Mouse (Mus musculus): Measurements from ENCODE around the gene Map1lc3b. TPM values are rescaled to one million over a fixed set of nuclear protein-coding genes. Genes with fewer than 3 reads are reported as not detected.

Gene Map1lc3b
- polyA plus RNA-seq, 1 experiment = 82.2 TPM

DNA sequence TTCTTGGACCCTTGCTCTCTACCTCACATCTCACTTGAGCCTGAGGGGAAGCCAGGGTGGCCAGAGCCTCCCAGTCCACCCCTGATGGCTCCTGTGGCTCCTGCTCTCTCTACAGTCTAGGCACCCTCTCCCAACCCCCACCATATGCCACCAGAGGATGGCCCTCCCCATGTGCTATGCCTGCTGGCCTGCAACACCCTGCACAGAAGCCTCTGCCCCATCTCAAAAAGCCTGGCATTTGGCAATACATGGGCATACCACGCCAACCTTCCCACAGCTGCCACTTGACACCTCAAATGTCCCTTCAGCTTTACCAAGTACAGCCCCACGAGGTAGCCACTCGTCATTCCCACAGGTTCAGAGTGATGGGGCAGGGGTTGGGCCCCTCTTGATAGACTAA lies 52.6 kb downstream of the Map1lc3b start:
- H3K27me3 ChIP-seq (ENCODE audit: control insufficient read depth, insufficient read depth, low read length) = no peaks in the 10 kb centered on the region
- no peak overlapping the region for H3K27ac ChIP-seq (ENCODE audit: insufficient read depth, low read depth, low read length)
- no peaks in the 10 kb centered on the region for H3K36me3 ChIP-seq (ENCODE audit: control insufficient read depth, insufficient read depth, low read length)
- H3K4me3 ChIP-seq (ENCODE audit: low read depth, low read length) = no peak overlapping the region
- WGBS = 75% methylated on average over 3 of the region's 3 CpGs
- TF ChIP-seq POLR2A (IDR thresholded peaks at IDR 0.05; ENCODE audit: low read depth, low read length) (no peak), CTCF (IDR thresholded peaks at IDR 0.05; ENCODE audit: extremely low read depth, insufficient read length, insufficient replicate concordance, low read depth, low read length) (no peak)
- peaks cover 11% of the 10 kb centered on the region for H3K4me1 ChIP-seq (ENCODE audit: control insufficient read depth, insufficient read depth, insufficient read length, low read length)

- peaks cover 17% of the 10 kb centered on the region for H3K4me1 ChIP-seq (ENCODE audit: control insufficient read depth, insufficient read depth, insufficient read length, low read length)
- TF ChIP-seq CTCF (IDR thresholded peaks at IDR 0.05; ENCODE audit: extremely low read depth, insufficient read length, insufficient replicate concordance, low read depth, low read length) = no peak
- TF ChIP-seq POLR2A (IDR thresholded peaks at IDR 0.05; ENCODE audit: low read depth, low read length) = no peak
- H3K4me3 ChIP-seq (ENCODE audit: low read depth, low read length) = no peak overlapping the region
- H3K27ac ChIP-seq (ENCODE audit: insufficient read depth, low read depth, low read length) = 0 out of 2 replicates have a peak overlapping the region, but pooled peaks have one; percentile 8
- WGBS = 58% methylated on average over 11 of the region's 11 CpGs
- H3K27me3 ChIP-seq (ENCODE audit: control insufficient read depth, insufficient read depth, low read length) = no peaks in the 10 kb centered on the region
- no peaks in the 10 kb centered on the region for H3K36me3 ChIP-seq (ENCODE audit: control insufficient read depth, insufficient read depth, low read length)
Measured at GRCm38 (mm10) chr8:121643384-121643783, 53.2 kb downstream of the Map1lc3b start.

GRCm38 (mm10) chr8:121647511-121648215 lies 57.5 kb downstream of the Map1lc3b start:
- H3K36me3 ChIP-seq (ENCODE audit: control insufficient read depth, insufficient read depth, low read length) = no peaks in the 10 kb centered on the region
- 74% methylated on average over 12 of the region's 12 CpGs for WGBS
- TF ChIP-seq POLR2A (IDR thresholded peaks at IDR 0.05; ENCODE audit: low read depth, low read length) (no peak), CTCF (IDR thresholded peaks at IDR 0.05; ENCODE audit: extremely low read depth, insufficient read length, insufficient replicate concordance, low read depth, low read length) (no peak)
- H3K27ac ChIP-seq (ENCODE audit: insufficient read depth, low read depth, low read length) = no peak overlapping the region
- H3K4me1 ChIP-seq (ENCODE audit: control insufficient read depth, insufficient read depth, insufficient read length, low read length) = peaks cover 36% of the 10 kb centered on the region
- H3K4me3 ChIP-seq (ENCODE audit: low read depth, low read length) = no peak overlapping the region
- H3K27me3 ChIP-seq (ENCODE audit: control insufficient read depth, insufficient read depth, low read length) = no peaks in the 10 kb centered on the region

Other genes starting within 250 kb of the Map1lc3b start
- not detected in 2 replicates for gene 1700018B08Rik, start 46.0 kb upstream of the Map1lc3b start, polyA plus RNA-seq (2012; rRNA removed)
- 24.9 and 30.3 TPM in 2 replicates for gene Fbxo31, start 11.6 kb upstream of the Map1lc3b start, polyA plus RNA-seq (2012; rRNA removed)
- gene Zcchc14, start 62.5 kb downstream of the Map1lc3b start, polyA plus RNA-seq (2012; rRNA removed) = 15.3 and 31.3 TPM in 2 replicates
- 0.39 and 0.57 TPM in 2 replicates for gene Jph3, start 139.3 kb downstream of the Map1lc3b start, polyA plus RNA-seq (2012; rRNA removed)
- 7.1 and 10.8 TPM in 2 replicates for gene Klhdc4, start 239.2 kb downstream of the Map1lc3b start, polyA plus RNA-seq (2012; rRNA removed)